Mouse (Mus musculus) right cerebral cortex, postnatal 14 days (tissue): ENCODE data around the gene Stoml1.

Source experiments
- DNase-seq: peaks from one replicate; pipeline ENCODE4 v3.0.0; 2022

Gene Stoml1

DNA sequence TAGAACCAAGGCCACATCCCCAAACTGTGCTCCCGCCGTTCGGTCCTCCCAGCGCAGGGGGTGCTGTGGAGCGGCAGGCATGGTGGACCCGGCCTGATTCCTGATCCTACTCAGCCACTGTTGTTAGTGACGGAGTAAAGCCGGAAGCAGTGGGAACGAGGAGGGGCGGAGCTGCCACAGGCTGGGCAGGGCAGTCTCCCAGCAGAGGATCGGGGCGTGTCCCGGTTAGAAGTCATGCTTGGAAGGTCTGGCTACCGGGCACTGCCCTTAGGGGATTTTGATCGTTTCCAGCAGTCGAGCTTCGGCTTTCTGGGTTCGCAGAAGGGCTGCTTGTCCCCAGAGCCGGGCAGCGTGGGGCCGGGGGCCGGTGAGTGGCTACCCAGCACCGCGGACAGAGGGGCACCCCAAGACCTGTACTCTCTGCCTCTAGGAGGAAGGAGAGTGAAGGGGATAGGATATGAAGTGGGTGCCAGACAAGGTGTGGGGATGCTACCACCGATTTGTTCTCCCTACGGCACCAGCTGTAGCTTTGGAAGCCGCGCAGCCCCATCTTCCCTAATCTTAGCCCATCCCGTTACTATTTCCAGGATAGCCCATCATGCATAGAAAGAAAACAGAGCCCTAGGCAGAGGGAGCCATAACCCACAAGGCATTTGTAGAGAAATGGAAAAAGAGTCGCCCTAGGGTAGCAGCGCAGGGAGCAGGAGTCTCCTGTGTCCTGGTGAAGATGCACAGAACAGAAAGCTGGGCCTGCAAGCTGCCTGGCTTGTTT is at the start of gene Stoml1:
Gene Stoml1 (plus strand): TSS at position 132 of the 772 bp plus-strand sequence.
- DNase-seq, result peak; percentile 87

DNA sequence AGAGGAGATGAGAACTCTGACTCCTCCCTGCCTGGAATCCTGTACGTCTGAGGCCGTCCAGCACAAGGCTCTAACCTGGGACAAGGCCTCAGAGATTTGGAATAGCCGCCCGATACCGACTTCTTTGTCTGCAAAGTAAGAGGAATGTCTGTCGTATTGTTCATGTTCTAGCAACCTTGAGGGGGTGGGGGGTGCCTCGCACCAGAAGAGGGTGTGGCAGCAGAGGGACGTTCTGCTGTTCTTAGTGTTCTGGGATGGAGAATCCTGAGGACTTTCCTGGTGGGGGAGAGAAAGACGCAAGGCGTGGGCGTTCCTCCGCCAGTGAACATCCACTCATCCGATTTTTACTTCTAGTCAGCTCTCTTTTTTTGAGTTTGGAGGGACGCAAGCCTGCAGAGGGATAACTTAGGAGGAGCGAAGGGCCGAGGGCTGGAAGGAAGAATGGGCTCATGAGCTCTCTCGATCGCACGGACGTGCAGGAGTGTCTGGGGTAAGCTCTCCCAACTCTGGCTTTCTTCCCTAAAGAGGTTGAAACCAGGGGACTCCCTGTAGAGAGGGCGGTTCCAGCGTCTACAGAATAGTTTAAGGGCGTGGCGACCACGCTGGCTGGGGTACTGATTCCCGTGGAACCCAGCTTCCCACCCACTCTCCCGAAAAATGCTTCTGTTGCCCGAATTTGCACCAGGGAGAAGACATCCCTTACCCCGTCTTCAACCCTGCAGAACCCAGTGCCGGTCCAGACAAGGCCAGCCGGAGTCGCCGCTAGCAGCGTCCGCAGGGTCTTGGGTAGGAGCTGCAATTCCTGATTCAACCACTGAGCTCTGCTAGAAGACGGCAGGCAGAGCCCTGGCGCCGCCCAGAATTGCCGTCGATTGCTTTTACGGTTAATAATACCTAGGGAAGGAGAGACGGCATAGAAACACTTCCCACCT is 49.2 kb upstream of the Stoml1 start, which contains the start of the genes Islr and Islr2:
Gene Islr (minus strand): TSS at position 791 of the 932 bp plus-strand sequence.
Gene Islr2 (minus strand): TSS at position 804 of the 932 bp plus-strand sequence.
- DNase-seq, result peak; percentile 57

GRCm38 (mm10) chr9:58204448-58205000 is 48.4 kb upstream of the Stoml1 start:
- peak; percentile 90 for DNase-seq

GRCm38 (mm10) chr9:58206013-58206412 is 47.0 kb upstream of the Stoml1 start:
- peak; percentile 3 for DNase-seq

GRCm38 (mm10) chr9:58209462-58210303 is 43.3 kb upstream of the Stoml1 start:
- no peak for DNase-seq

DNA sequence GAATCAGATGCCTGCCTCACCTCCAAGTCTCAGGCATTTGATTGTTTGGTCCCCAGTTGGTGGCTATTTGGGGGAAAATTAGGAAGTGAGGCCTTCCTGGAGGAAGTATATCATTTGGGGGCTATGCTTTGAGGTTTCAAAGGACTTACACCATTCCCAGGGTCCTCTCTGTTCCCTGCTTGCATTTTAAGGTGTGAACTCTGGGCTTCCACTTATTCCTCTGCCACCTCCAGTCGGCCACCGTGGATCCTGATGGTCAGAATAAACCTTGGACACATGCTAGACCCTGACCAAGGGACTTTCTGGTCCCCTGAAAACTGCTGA is 42.7 kb upstream of the Stoml1 start:
- DNase-seq, result no peak

- DNase-seq, result no peak
Measured at GRCm38 (mm10) chr9:58213377-58213776, 39.6 kb upstream of the Stoml1 start.

DNA sequence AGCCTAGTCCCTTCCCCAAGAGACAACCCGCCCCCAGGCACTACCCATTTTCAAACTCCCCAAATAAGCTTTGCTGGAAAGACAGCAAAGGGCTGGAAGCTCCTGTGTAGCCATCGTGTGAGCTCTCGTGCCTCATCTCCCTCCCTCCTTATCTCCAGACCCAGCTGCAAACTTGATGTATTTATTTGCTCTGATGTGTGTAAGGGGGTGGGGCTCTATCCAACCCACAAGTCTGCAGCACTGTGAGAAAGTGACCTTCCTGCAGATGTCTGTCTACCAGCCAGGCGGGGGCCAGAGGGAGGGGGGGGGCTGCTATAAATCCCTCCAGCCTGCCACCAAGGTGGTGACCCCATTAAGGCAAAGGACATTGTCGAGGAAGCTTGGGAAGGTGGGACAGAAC is 39.1 kb upstream of the Stoml1 start:
- no peak for DNase-seq

DNA sequence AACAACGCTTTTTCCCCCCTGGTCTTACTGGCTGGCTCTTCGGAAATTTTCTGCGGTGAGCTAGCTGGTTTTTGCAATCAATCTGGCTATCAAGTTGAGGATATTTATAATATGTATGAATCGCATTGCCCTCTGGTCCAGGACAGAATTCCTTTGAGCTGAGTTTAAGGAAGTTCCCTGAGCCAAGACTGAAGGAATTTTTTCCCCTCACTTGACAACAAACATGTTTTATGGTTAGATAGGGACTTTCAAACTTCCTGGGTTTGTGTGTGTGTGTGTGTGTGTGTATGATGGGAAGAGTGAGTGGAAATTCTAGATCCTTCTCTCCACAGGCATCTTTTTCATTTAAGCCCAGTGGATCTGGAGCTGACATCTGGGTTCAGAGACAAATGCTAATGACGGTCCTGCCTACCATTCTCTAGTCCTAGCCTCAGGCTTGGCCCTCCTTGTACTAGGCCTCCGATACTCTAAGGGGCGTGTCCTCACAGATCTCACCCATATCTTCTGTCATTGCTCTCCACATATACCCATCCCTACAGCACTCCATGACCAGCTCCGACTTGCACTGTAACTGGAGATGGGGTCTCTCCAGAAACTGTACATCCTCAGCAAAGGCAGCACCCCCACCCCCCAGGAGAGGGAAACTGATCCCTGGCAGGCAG is 38.3 kb upstream of the Stoml1 start:
- DNase-seq, result no peak

GRCm38 (mm10) chr9:58216402-58216801 is 36.6 kb upstream of the Stoml1 start:
- peak; percentile 44 for DNase-seq

GRCm38 (mm10) chr9:58218539-58218938 is 34.4 kb upstream of the Stoml1 start:
- DNase-seq, result no peak

- DNase-seq, result peak; percentile 49
Measured at GRCm38 (mm10) chr9:58220218-58220903, 32.6 kb upstream of the Stoml1 start.

DNA sequence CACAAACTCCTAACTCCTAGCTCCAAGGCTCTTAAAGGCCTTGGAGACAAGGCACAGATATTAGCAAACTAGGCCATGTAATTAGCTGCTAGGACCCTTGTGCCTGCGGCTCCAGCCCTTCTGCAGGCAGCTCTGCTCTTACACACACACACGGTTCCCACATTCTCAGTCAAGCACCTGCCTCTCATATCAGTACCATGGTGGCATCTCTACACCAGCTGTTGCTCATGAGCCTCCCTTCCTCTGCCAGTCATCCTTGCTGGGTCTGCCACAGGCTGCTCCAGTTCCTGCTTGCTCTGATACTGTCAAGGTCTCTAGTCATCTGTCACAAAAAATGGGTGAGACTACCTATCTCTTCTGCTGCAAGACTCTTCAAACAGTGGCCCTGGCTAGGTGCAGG is 28.6 kb upstream of the Stoml1 start:
- DNase-seq, result no peak

GRCm38 (mm10) chr9:58225915-58226913 is 26.8 kb upstream of the Stoml1 start:
- DNase-seq, result peak; percentile 34

- DNase-seq, result no peak
Measured at GRCm38 (mm10) chr9:58228777-58229466, 24.0 kb upstream of the Stoml1 start.

DNA sequence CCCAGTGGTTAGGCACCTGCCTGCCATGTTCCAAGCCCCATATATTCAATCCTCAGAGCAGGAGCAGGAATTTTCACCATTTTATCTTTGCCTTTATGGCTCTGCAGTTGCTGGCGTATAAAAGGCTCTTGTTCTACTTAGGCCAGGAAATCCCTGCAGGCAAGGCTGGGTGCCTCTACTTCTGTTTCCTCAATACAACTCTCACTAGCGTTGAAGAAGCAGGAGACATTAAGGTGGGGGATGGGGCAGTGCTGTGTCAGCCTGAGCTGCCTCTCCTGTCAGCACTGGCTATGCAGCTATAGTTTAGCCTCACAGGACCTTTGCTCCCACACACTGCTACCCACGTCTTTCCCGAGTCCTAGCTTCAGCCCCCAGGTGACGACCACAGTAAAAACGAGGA is 21.2 kb upstream of the Stoml1 start:
- no peak for DNase-seq

GRCm38 (mm10) chr9:58232374-58232773 is 20.6 kb upstream of the Stoml1 start:
- no peak for DNase-seq

DNA sequence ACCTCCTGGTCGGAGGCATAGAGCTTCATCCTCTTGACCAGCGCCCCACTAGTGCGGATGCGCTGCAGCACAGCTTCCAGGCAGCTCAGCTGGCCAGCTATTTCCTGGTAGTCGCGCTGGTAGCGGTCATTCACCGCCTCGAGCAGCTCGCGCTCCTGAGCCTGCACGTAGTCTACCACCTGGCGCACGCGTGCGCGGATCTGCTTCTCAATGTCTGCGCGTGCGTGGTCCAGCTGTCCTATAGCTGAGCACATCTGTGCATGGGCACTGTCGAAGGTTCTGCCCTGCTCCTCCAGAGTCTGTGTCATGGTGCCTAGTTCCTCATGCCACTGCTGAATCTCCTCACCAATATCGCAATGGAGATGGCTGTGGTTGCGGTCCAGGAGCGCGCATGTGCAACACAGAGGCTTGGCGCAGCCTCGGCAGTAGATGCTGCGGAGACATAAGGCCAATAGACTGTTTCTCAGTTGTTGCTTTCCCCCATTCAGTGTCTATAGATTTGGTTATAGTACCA is 18.4 kb upstream of the Stoml1 start:
- no peak for DNase-seq
